Mouse (Mus musculus): ENCODE measurements around the gene Inpp5d.
A peak's percentile ranks its signal among the peaks of the same experiment; 100 is the strongest.

Gene Inpp5d

GRCm38 (mm10) chr1:87655101-87655500 is 35.0 kb downstream of the Inpp5d start:
- no peak for DNase-seq (ENCODE audit: low spot score in 2 of 2)

GRCm38 (mm10) chr1:87658063-87658462 is 38.0 kb downstream of the Inpp5d start:
- peak in 1 of 2 experiments; percentile 52 for DNase-seq (ENCODE audit: low spot score in 2 of 2)

DNA sequence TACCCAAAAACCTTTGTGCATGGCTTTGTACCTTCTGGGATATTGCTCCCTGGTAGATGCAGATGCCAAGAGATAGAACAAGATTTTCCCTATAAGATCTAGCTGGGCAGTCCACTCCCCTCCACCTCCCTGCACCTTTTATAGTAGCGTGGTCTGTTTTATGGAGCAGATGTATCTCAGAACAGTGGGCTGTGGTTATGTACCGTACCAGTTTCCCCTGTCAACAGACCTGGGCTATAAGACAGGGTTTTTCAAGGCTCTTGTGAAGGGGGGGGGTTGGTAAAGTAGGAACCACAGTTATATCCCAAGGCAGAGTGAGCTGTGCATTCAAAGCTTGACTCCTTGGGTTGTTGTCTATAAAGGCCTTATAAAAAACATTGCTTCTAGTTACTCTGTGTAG is 38.4 kb downstream of the Inpp5d start:
- DNase-seq (ENCODE audit: low spot score in 2 of 2), result no peak

DNA sequence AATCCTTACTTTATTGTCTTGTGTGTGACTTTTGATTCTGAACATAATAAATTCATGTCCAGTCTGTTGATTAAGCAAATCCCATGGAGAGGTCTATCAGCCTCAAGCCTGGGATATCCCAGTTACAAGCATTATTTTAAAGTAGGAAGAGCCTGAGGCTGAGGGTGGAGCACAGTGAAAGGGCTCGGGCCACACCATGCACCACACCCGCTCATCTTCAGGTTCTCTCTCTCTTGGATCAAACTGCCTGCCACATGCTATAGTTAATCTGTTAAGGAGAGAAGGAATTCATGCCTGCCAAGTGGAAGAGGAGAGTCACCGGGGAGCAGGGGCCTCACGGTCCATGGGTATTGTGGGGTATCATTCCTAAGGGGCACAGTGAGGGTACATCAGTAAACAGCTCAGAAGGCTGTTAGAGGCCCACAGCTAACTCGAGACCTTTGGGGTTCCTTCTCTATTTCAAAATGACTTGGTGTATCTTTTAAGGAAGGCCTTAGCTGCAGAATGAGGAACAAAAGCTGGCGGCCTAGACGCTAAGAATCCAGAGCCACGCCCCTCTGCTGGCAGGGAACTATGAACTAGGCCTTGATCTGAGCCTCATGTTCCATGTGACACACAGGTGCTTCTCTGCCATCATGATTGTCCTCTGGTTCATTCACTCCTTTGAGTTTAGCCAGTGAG is 39.0 kb downstream of the Inpp5d start:
- DNase-seq (ENCODE audit: low spot score in 2 of 2), result peak in 1 of 2 experiments; percentile 80

DNA sequence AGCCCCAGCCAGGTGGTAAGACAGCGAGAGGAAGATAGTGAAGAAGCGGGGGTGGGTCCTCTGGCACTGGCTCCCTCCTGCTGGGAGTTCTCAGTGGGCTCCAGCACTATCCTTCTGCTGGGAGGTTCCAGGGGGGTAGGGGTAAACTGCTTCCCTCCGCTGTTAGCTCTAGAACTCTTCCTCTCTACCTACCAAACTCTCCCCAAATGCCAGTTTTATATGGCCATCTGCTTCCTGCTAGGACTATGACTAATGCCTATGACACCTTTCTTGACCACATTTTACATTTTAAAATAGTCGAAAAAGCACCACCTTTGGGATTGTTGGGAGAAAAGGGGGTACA is 39.5 kb downstream of the Inpp5d start:
- DNase-seq (ENCODE audit: low spot score in 2 of 2), result no peak

- no peak for DNase-seq (ENCODE audit: low spot score in 2 of 2)
Observed at GRCm38 (mm10) chr1:87660740-87661139, 40.6 kb downstream of the Inpp5d start.

DNA sequence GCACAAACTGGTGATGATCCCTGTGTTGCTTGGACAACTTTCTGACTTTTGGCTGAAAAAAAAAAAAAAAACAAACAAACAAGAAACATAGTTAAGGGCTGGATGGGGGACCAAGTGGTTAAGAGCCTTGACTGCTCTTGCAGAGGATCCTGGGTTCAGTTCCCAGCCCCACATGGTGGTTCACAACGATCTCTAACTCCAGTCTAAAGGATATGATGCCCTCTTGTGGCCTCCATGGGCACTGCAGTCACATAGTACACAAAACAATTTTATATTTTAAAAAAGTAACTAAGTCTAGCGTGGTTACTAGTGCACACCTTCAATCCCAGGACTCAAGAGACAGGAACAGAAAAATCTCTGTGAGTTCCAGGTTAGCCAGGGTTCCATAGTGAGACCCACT is 43.9 kb downstream of the Inpp5d start:
- peak in 1 of 2 experiments; percentile 57 for DNase-seq (ENCODE audit: low spot score in 2 of 2)

GRCm38 (mm10) chr1:87667006-87667405 is 46.9 kb downstream of the Inpp5d start:
- no peak for DNase-seq (ENCODE audit: low spot score in 2 of 2)

GRCm38 (mm10) chr1:87668300-87668699 is 48.2 kb downstream of the Inpp5d start:
- DNase-seq (ENCODE audit: low spot score in 2 of 2), result no peak

GRCm38 (mm10) chr1:87671483-87671882 is 51.4 kb downstream of the Inpp5d start:
- no peak for DNase-seq (ENCODE audit: low spot score in 2 of 2)

DNA sequence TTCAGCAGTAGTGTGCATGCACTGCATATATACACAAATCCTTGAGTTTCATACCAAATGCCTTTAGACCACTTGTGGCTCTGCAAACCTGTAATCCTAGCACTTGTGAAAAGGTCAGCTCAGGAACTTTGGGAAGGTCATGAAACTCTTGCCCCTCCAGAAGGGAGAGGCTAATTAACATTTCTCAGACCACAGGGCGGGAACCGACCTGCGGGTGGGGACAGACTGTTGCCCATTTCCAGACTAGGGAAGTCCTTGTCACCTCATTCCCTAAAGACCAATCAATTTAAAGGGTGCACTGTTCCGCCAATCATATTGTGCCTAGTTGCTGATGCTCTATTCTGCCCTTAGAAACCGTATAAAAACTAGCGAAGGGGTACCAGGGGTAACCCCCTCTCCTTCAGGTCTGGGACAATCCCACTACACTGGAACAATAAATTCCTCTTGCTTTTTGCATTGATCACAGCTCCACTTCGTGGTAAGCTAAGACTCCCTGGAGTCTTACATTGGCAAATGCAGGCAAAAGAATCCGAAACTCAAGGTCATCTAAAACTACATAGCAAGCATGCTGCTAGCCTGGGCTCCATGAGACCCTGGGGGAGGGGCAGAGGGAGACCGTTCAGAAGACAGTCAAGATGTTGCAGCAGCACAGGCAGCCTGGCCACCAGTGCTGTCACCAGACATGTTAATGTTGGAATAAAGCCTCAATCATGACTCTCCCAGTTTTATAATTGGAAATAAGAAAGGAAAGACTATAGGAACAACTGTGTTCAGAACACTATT is 53.9 kb downstream of the Inpp5d start:
- DNase-seq (ENCODE audit: low spot score in 2 of 2), result no peak

DNA sequence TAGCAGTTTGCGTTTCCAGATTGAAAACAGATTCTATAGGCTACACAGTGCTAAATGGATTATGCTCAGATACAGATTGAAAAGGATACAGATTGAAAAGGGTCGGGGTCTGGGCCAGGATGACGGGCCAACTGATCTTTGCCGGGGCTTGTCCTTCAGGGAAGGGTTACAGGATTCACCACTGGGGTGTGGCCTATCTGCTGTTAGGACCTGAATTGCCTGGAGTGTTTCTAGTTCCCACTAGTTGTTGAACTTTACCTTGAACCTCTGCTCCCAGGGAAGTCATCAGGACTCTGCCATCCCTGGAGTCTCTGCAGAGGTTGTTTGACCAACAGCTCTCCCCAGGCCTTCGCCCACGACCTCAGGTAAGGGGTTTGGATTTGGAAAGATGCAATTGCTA is 55.9 kb downstream of the Inpp5d start:
- DNase-seq (ENCODE audit: low spot score in 2 of 2), result no peak

GRCm38 (mm10) chr1:87679089-87679488 is 59.0 kb downstream of the Inpp5d start:
- DNase-seq (ENCODE audit: low spot score in 2 of 2), result no peak

DNA sequence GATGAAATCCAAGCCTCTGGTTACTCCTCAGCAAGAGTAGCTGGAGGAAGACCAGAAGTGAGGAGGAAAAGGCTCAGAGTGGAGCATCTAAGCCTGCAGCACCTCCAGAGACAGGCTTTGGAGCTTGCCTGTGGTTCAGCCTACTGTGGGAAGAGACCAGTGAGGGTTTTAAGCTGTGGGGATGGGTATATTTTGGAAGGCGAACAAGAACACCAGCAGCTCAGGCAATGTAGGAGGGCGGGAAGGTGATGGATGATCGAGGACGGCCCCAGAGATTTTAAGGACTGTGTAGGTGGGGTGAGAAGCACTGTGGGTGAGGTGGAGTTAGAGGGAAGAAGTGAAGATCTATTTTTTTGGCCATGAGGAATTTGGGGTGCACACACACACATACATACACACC is 60.8 kb downstream of the Inpp5d start:
- DNase-seq (ENCODE audit: low spot score in 2 of 2), result no peak

GRCm38 (mm10) chr1:87682473-87682872 is 62.4 kb downstream of the Inpp5d start:
- peak in 1 of 2 experiments; percentile 40 for DNase-seq (ENCODE audit: low spot score in 2 of 2)

DNA sequence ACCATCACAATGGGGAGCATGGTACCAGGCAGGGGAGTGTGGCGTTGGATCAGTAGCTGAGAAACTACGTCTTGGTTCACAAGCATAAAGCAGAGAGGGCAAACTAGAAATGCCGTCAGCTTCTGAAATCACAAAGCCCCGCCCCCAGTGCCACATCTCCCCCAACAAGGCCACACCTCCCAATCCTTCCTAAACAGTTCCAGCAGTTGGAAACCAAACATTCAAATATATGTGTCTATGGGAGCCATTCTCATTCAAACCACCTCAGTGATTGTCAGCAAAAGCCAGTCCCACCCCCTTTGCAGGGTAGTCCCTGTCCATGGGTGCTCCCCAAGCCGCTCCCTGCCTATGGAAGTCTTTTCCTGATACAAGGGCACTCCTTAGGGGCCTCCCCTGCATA is 64.0 kb downstream of the Inpp5d start:
- DNase-seq (ENCODE audit: low spot score in 2 of 2), result no peak

GRCm38 (mm10) chr1:87684791-87685190 is 64.7 kb downstream of the Inpp5d start:
- DNase-seq (ENCODE audit: low spot score in 2 of 2), result no peak

DNA sequence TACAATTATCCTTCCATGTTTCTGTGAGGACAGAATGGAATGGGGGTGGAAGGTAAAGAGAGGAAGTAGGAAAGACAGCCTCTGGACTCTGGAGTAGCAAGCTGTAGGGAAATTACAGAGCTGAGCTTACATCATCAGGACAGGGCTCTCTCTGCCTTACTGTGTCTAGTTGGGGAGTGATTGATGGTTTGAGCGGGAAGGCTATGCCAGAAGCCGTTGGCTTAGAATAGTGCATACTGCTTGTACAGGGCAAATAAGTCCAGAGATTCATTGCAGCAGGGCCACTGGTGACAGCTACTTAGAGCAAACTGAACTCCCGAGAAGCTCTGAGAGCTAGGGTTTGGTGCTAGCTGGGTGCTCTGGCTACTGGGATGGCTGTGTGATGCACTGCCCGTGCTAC is 66.2 kb downstream of the Inpp5d start:
- no peak for DNase-seq (ENCODE audit: low spot score in 2 of 2)

DNA sequence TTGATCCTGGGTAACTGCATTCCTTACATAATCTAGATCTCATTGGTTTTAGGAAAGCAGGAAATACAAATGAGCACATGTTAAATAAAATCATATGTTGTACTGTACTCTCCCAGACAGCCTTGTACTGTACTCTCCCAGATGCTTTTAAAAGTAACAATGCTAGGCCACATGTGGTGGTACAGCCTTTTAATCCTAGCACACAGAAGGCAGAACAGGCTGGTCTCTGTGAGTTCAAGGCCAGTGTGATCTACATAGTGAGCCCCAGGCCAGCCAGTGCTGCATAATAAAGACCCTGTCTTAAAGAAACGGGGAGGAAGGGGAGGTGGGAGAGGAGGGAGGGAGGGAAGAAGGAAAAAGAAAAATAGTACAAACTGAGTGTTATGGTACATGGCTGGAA is 66.9 kb downstream of the Inpp5d start:
- no peak for DNase-seq (ENCODE audit: low spot score in 2 of 2)

DNA sequence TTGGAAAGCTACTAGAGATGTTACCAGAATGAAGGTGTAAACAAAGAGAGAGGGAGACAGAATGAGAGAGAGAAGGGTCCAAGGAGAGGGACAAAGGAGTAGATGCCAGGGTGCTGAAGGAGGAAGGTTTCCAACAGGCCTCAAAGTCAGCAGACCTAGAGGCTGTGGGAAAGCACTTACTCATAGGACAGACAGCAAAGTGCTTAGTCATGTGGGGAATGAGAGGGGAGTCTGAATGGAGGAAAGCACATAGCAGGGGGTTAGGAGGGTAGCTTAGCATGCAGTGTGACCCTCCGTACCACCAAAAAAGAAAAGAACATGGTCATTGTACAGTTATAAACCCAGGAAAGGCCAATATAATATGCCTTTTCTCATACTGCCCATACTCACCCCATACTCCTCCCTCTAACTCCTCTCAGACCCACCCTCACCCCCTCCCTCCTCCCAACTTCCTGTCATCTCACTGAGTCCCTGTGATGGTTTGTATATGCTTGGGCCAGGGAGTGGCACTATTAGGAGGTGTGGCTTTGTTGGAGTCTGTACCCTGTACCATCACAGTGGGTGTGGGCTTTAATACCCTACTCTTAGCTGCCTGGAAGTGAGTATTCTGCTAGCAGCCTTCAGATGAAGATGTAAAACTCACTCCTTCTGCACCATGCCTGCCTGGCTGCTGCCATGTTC is 69.7 kb downstream of the Inpp5d start:
- DNase-seq (ENCODE audit: low spot score in 2 of 2), result no peak

- DNase-seq (ENCODE audit: low spot score in 2 of 2), result peak in 1 of 2 experiments; percentile 80
Observed at GRCm38 (mm10) chr1:87696358-87696757, 76.2 kb downstream of the Inpp5d start.

DNA sequence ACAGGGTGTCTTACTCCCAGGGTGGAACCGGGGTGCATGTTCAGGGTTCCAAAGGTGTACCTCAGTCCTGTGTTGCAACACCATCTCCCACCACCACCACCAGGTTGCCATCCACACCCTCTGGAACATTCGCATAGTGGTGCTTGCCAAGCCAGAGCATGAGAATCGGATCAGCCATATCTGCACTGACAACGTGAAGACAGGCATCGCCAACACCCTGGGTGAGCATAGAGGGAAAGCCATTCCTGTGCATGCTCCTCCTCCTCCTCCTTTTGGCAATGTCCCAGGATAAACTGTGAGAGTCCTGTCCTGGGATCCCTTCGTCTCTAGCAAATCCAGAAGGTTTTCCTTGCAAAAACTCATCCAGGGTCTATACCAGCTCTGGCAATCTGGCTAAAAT is 77.9 kb downstream of the Inpp5d start:
- DNase-seq (ENCODE audit: low spot score in 2 of 2), result no peak

DNA sequence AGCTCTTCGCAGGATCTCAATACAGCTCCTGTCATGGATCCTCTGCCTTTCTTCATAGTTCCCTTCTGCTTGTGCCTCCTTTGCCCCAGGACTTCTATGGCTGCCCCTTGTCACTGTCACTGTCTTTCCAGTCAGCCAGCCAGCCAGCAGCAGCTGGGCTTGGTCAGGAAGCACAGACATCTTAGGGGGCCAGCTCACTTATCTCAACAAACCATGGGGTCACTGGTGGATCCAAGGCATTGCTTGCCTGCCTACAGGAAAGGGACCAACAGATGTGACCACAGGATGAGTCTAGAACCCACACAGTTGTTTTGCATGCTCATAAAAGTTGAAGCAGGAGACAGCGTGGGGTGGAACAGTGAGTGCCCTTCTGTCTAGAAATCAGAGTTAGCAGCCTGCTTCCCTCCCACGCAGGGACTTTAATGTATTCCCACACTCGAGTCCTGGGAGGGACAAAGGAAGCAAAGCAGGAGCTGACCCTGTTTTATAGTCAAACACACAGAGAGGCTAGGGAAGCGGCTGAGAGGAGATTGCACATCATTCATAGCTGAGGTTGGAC is 79.9 kb downstream of the Inpp5d start:
- no peak for DNase-seq (ENCODE audit: low spot score in 2 of 2)

Data from spleen, postnatal 10 days (tissue).